Mouse (Mus musculus) midbrain, embryonic 15.5 days (tissue): ENCODE data around the gene Akap10. TPM values are rescaled to one million over a fixed set of nuclear protein-coding genes. Genes with fewer than 3 reads are reported as not detected.
"Not testable (repeated sequence)": the region's sequence is repeated elsewhere in the genome, so short reads cannot be mapped to it uniquely, and the experiment has no call there.

Experiments used
- ATAC-seq: fragments of 200-750 bp; cut with Nextera tagmentation; replicated peaks from 2 replicates; pipeline ENCODE4 v1.8.0; 2017; ENCODE audit warnings: moderate TSS enrichment
- H3K27ac ChIP-seq: fragments of 300-500 bp; sonication (generic); 2 replicates; pipeline ENCODE4 v1.5.1; 2015; ENCODE audit warnings: mild to moderate bottlenecking, inconsistent platforms
- H3K27me3 ChIP-seq: fragments of 300-500 bp; sonication (generic); replicated peaks from 2 replicates; pipeline ENCODE4 v1.6.1; 2015; ENCODE audit warnings: inconsistent platforms
- H3K36me3 ChIP-seq: fragments of 300-500 bp; sonication (generic); replicated peaks from 2 replicates; pipeline ENCODE4 v1.6.1; 2015; ENCODE audit warnings: inconsistent platforms
- H3K4me1 ChIP-seq: fragments of 300-500 bp; sonication (generic); 2 replicates; pipeline ENCODE4 v1.6.1; 2015; ENCODE audit warnings: inconsistent platforms
- H3K4me2 ChIP-seq: fragments of 300-500 bp; sonication (generic); 2 replicates; pipeline ENCODE4 v1.6.1; 2015; ENCODE audit warnings: inconsistent platforms, mild to moderate bottlenecking, moderate library complexity
- H3K4me3 ChIP-seq: fragments of 300-500 bp; sonication (generic); 2 replicates; pipeline ENCODE4 v1.5.1; 2015; ENCODE audit warnings: mild to moderate bottlenecking, inconsistent platforms
- H3K9ac ChIP-seq: fragments of 300-500 bp; sonication (generic); 2 replicates; pipeline ENCODE4 v1.6.1; 2015; ENCODE audit warnings: mild to moderate bottlenecking, inconsistent platforms
- H3K9me3 ChIP-seq: fragments of 300-500 bp; sonication (generic); 2 replicates; pipeline ENCODE4 v1.6.1; 2016; ENCODE audit warnings: inconsistent platforms
- WGBS: fragments of 180-500 bp; shearing (Covaris S2); methylation state at CpG from one replicate; pipeline ENCODE4 v1.1.7; 2015; ENCODE audit warnings: mixed read lengths; 5-methylcytosine and 5-hydroxymethylcytosine counted together
- polyA plus RNA-seq: library from polyadenylated mRNA; unstranded; fragments of >200 nt; fragmentation: Nextera tagmentation; extraction: Ambion mirVana; gene quantifications from 2 replicates; pipeline ENCODE4 v1.2.1, GENCODE M21; 2015

Akap10 gene
- polyA plus RNA-seq, 1 experiment from 2014 or later: 13.6 TPM

DNA sequence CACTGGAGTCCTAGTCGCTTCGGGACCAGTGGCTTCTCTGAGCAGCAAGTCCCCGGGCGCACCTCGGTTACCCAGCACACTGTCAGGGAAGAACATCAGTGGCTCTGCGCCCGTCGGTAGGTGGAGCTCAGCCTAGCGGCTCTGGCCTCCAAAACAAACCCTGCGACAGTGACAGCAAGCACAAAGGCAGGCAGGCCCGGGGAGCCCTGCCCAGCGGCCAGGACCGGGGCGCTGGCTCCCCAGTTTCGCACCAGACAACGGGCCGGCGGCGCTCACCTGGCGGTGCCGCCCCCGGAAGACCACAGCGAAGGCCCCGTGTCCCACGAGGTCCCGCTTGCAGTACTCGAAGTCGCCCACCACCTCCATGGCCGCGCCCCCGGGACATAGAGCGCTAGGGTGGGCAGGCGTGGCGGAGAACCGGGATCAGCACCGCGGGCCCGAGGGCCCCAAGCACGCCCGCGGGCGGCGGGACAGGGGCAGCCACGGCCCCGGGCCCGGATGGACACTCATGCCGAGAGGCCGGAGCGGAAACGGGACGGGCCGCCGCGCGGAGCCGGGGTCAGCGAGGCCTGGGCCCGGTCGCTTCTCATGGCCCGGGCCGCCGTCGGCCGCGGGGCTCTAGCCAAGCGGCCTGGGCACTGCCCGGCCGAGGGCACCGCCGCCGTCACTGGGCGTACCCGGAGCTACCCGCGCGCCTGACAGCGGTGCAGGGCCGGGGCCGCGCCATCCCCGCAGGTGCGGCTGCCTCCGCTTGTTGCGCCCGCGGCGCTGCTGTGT is 75.7 kb downstream of the Akap10 start:
- Histone ChIP-seq H3K4me3 (peak overlapping the region; percentile 85), H3K27ac (peak overlapping the region; percentile 97), H3K9me3 (no peaks in the 10 kb centered on the region), H3K4me2 (peak overlapping the region; percentile 73), H3K9ac (peak overlapping the region; percentile 99), H3K36me3 (0 out of 2 replicates have a peak, but pooled peaks cover 2% of the 10 kb centered on the region), H3K27me3 (no peaks in the 10 kb centered on the region), H3K4me1 (peaks cover 33% of the 10 kb centered on the region)
- WGBS: under 1% methylated on average over 80 of the region's 87 CpGs
- ATAC-seq: peak; percentile 92

DNA sequence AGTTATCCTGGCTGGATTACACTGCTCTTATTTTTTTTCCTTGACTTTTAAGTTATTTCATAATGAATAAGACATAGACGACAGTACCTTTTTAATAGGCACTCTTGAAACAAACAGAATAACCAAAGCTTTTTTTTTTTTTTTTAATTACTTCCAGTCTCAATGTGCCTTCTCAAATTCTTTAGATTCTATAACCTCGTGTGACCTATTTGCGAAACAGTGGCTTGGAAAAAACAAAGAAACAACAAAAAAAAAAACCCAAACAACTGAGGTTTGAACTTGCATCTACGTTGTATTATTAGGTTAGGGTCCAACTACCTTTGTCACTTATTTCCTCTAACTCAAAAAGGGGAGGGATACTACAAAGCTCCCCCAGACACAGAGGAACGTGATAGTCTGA is 76.4 kb downstream of the Akap10 start:
- no peak for ATAC-seq
- H3K9me3 ChIP-seq: no peaks in the 10 kb centered on the region
- H3K27ac ChIP-seq: peak overlapping the region; percentile 97
- 0 out of 2 replicates have a peak, but pooled peaks cover 4% of the 10 kb centered on the region for H3K36me3 ChIP-seq
- H3K9ac ChIP-seq: peak overlapping the region; percentile 99
- peak overlapping the region; percentile 73 for H3K4me2 ChIP-seq
- 14% methylated on average over 5 of the region's 5 CpGs for WGBS
- peaks cover 33% of the 10 kb centered on the region for H3K4me1 ChIP-seq
- no peaks in the 10 kb centered on the region for H3K27me3 ChIP-seq
- peak overlapping the region; percentile 85 for H3K4me3 ChIP-seq

DNA sequence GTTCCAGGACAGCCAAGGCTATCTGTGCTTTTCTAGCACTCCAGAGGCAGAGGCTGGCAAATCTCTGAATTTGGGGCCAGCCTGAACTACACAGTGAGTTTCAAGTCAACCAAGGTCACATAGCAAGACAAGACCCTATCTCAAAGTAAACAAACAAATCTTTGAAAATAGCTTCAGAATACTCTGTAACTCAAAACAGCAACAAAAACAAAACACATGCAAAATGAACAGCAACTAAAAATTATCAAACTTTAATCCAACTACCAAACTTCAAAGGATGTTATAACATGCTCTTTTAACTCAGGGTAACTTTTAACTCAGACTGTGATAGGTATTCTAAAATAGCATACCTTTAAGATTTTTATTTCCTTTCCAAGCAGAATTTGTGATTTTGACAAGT is 77.1 kb downstream of the Akap10 start:
- no peak for ATAC-seq
- H3K9ac ChIP-seq: no peak overlapping the region

DNA sequence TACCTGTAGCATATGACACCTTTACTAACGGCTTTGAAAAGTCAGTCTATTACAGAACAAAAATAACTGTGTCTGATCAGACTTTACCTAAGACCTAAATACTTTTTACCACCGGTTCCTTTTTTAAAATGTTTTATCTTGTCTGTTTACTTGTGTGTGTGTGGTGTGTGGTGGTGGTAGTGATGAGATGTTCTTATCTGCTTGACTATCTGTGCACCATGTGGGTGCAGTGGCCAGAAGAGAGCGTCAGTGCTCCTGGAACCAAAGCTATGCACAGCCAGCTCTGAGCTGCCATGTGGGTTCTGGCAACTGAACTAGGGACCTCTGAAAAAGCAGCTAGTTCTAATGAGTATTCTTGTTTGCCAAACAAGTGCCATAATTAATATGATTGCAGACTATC is 78.9 kb downstream of the Akap10 start:
- WGBS: 75% methylated on average over 3 of the region's 3 CpGs
- no peak for ATAC-seq
- no peak overlapping the region for H3K4me2 ChIP-seq

More for the DNA sequence above, 77.1 kb downstream of the Akap10 start:
- Histone ChIP-seq H3K4me1 (peaks cover 33% of the 10 kb centered on the region), H3K4me2 (peak overlapping the region; percentile 39), H3K4me3 (0 out of 2 replicates have a peak overlapping the region, but pooled peaks have one; percentile 8), H3K9me3 (no peaks in the 10 kb centered on the region), H3K27ac (no peak overlapping the region), H3K36me3 (0 out of 2 replicates have a peak, but pooled peaks cover 4% of the 10 kb centered on the region), H3K27me3 (no peaks in the 10 kb centered on the region)

DNA sequence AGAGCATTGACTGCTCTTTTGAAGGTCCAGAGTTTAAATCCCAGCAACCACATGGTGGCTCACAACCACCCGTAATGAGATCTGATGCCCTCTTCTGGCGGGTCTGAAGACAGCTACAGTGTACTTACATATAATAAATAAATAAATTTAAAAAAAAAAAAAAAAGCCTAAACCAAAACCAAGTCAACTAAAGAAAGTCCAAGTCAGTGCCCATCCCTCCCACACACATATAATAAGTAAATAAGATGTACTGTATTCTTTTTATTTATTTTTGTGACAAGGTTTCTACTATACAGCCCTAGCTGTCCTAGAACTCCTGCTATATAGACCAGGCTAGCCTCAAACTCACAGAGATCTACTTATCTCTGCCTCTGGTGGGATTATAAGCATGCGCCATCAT is 89.4 kb downstream of the Akap10 start:
- H3K36me3 ChIP-seq: peaks cover 31% of the 10 kb centered on the region; the same call in 1 of the 2 replicates
- not testable (repeated sequence) for H3K27ac ChIP-seq, H3K27me3 ChIP-seq, H3K9ac ChIP-seq, H3K4me2 ChIP-seq, H3K4me3 ChIP-seq, H3K9me3 ChIP-seq, H3K4me1 ChIP-seq, ATAC-seq
- 54% methylated on average over 3 of the region's 3 CpGs for WGBS

More for the DNA sequence above, 78.9 kb downstream of the Akap10 start:
- Histone ChIP-seq H3K4me1 (peaks cover 35% of the 10 kb centered on the region), H3K4me3 (no peak overlapping the region), H3K27me3 (no peaks in the 10 kb centered on the region), H3K9me3 (no peaks in the 10 kb centered on the region), H3K36me3 (0 out of 2 replicates have a peak, but pooled peaks cover 4% of the 10 kb centered on the region), H3K27ac (no peak overlapping the region), H3K9ac (no peak overlapping the region)

DNA sequence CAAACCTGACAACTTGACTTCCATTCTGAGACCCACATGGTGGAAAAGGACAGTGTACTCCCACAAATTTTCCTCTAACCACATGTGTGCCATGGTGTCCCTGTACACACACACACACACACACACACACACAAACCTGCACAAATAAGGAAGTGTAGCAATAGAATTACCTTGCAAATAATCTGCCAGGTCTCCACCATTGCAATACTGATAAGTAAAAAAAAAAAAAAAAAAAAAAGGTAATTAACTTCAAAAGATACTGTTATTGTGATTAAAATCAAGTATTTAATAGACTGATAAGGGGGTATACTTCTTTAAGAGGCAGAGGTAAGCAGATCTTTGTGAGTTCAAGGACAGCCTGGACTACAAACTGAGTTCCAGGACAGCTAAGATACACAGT is 90.1 kb downstream of the Akap10 start:
- no peak overlapping the region for H3K4me3 ChIP-seq
- no peaks in the 10 kb centered on the region for H3K27me3 ChIP-seq
- H3K9ac ChIP-seq: no peak overlapping the region
- ATAC-seq: no peak
- H3K27ac ChIP-seq: no peak overlapping the region
- no peaks in the 10 kb centered on the region for H3K4me1 ChIP-seq
- H3K4me2 ChIP-seq: no peak overlapping the region
- H3K36me3 ChIP-seq: peaks cover 28% of the 10 kb centered on the region; the same call in 1 of the 2 replicates
- H3K9me3 ChIP-seq: no peaks in the 10 kb centered on the region

DNA sequence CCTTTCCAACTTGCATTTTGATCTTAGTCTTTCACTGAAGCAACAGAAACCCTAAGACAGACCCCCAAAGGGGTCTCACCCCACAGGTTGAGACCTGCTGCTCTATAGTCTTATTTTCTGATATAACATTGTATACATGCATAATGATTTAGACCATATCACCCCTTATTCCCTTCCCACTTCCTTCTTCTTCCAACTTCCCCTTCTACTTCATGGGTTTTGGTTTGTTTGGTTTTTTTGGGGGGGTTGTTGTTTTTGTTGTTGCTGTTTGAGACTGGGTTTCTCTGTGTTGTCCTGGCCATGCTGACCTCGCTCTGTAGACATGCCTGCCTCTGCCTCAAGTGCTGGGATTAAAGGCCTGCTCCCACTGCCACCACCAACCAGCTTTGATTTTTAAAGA is 90.9 kb downstream of the Akap10 start:
- Histone ChIP-seq H3K27me3 (no peaks in the 10 kb centered on the region), H3K36me3 (peaks cover 35% of the 10 kb centered on the region), H3K4me3 (no peak overlapping the region), H3K9me3 (no peaks in the 10 kb centered on the region), H3K4me2 (no peak overlapping the region), H3K27ac (no peak overlapping the region), H3K9ac (no peak overlapping the region), H3K4me1 (no peaks in the 10 kb centered on the region)
- WGBS: 91% methylated on average over 1 of the region's 1 CpGs
- no peak for ATAC-seq

Other genes with a start within 250 kb of the Akap10 start
- gene Fam83g, start 246.2 kb downstream of the Akap10 start, polyA plus RNA-seq: 0.21 and 0.22 TPM in 2 replicates
- not detected in 2 replicates for gene Slc5a10, start 209.4 kb downstream of the Akap10 start, polyA plus RNA-seq
- 52.0 and 53.9 TPM in 2 replicates for gene Prpsap2, start 168.2 kb downstream of the Akap10 start, polyA plus RNA-seq
- gene Ulk2, start 75.2 kb downstream of the Akap10 start, polyA plus RNA-seq: 46.3 and 47.1 TPM in 2 replicates
- gene Specc1, start 26.5 kb upstream of the Akap10 start, polyA plus RNA-seq: 10.0 and 11.3 TPM in 2 replicates